Mouse (Mus musculus) hindbrain, embryonic 13.5 days (tissue): ENCODE results near the gene Tbx18. TPM values are rescaled to one million over a fixed set of nuclear protein-coding genes. Genes with fewer than 3 reads are reported as not detected.

Source experiments
- ATAC-seq: fragments of 200-750 bp; cut with Nextera tagmentation; 2 replicates; pipeline ENCODE4 v1.8.0; 2017; ENCODE audit warnings: moderate TSS enrichment; ENCODE audit not compliant: low FRiP score
- H3K27ac ChIP-seq: fragments of 300-500 bp; sonication (generic); 2 replicates; pipeline ENCODE4 v1.5.1; 2015; ENCODE audit warnings: inconsistent platforms, mild to moderate bottlenecking, moderate library complexity
- H3K27me3 ChIP-seq: fragments of 300-500 bp; sonication (generic); 2 replicates; pipeline ENCODE4 v1.6.1; 2015; ENCODE audit warnings: mild to moderate bottlenecking, inconsistent platforms
- H3K36me3 ChIP-seq: fragments of 300-500 bp; sonication (generic); 2 replicates; pipeline ENCODE4 v1.6.1; 2015; ENCODE audit warnings: mild to moderate bottlenecking, inconsistent platforms
- H3K4me1 ChIP-seq: fragments of 300-500 bp; sonication (generic); replicated peaks from 2 replicates; pipeline ENCODE4 v1.6.1; 2015; ENCODE audit warnings: inconsistent platforms
- H3K4me2 ChIP-seq: fragments of 300-500 bp; sonication (generic); 2 replicates; pipeline ENCODE4 v1.6.1; 2015; ENCODE audit warnings: inconsistent platforms, mild to moderate bottlenecking, moderate library complexity
- H3K4me3 ChIP-seq: fragments of 300-500 bp; sonication (generic); 2 replicates; pipeline ENCODE4 v1.5.1; 2015; ENCODE audit warnings: mild to moderate bottlenecking, inconsistent platforms
- H3K9ac ChIP-seq: fragments of 300-500 bp; sonication (generic); 2 replicates; pipeline ENCODE4 v1.6.1; 2015; ENCODE audit warnings: mild to moderate bottlenecking, inconsistent platforms
- H3K9me3 ChIP-seq: fragments of 300-500 bp; sonication (generic); 2 replicates; pipeline ENCODE4 v1.6.1; 2016; ENCODE audit warnings: inconsistent platforms
- WGBS: fragments of 180-500 bp; shearing (Covaris S2); methylation state at CpG from one replicate; pipeline ENCODE4 v1.1.7; 2015; 5-methylcytosine and 5-hydroxymethylcytosine counted together
- polyA plus RNA-seq: library from polyadenylated mRNA; unstranded; fragments of >200 nt; fragmentation: Nextera tagmentation; extraction: Ambion mirVana; gene quantifications from 2 replicates; pipeline ENCODE4 v1.2.1, GENCODE M21; 2015

Gene Tbx18
- polyA plus RNA-seq, 1 experiment from 2014 or later: 2.1 TPM

- Histone ChIP-seq H3K9me3 (no peaks in the 10 kb centered on the region), H3K36me3 (no peaks in the 10 kb centered on the region), H3K27me3 (no peaks in the 10 kb centered on the region), H3K4me1 (no peaks in the 10 kb centered on the region), H3K27ac (no peak overlapping the region), H3K4me3 (no peak overlapping the region), H3K4me2 (no peak overlapping the region), H3K9ac (no peak overlapping the region)
- no peak for ATAC-seq
- WGBS: 90% methylated on average over 9 of the region's 9 CpGs
Observed at GRCm38 (mm10) chr9:87686981-87687380, 44.1 kb downstream of the Tbx18 start.

- H3K27me3 ChIP-seq: no peaks in the 10 kb centered on the region
- no peaks in the 10 kb centered on the region for H3K36me3 ChIP-seq
- H3K9ac ChIP-seq: no peak overlapping the region
- no peak for ATAC-seq
- H3K4me3 ChIP-seq: no peak overlapping the region
- H3K9me3 ChIP-seq: no peaks in the 10 kb centered on the region
- H3K4me2 ChIP-seq: no peak overlapping the region
- 68% methylated on average over 11 of the region's 11 CpGs for WGBS
- no peak overlapping the region for H3K27ac ChIP-seq
- no peaks in the 10 kb centered on the region for H3K4me1 ChIP-seq
Observed at GRCm38 (mm10) chr9:87682247-87682646, 48.8 kb downstream of the Tbx18 start.
